Mouse (Mus musculus) gastrocnemius, postnatal 36 days (tissue): ENCODE results near the gene Hnf1a. TPM values are rescaled to one million over a fixed set of nuclear protein-coding genes. Genes with fewer than 3 reads are reported as not detected.

ENCODE experiments used
- DNase-seq, 2 experiments: peaks; one replicate each; pipeline ENCODE4 v3.0.0; 2022
- intact Hi-C: fragments of 180-260 bp; cut with DNase I; formaldehyde crosslinking; loops from one replicate; pipeline ENCODE4 v1.15.1; 2025
- long read RNA-seq, 2 experiments: library from polyadenylated mRNA; stranded (forward); transcript quantifications; one replicate each; pipeline ENCODE4 v2.0.0; 2021
- total RNA-seq, 2 experiments: library from RNA; stranded (reverse); gene quantifications; 2 replicates each; pipeline ENCODE4 v1.2.3; 2021

Gene Hnf1a
- total RNA-seq: not detected
- long read RNA-seq, experiment 1: 0 reads
- long read RNA-seq, experiment 2: 0 reads

DNA sequence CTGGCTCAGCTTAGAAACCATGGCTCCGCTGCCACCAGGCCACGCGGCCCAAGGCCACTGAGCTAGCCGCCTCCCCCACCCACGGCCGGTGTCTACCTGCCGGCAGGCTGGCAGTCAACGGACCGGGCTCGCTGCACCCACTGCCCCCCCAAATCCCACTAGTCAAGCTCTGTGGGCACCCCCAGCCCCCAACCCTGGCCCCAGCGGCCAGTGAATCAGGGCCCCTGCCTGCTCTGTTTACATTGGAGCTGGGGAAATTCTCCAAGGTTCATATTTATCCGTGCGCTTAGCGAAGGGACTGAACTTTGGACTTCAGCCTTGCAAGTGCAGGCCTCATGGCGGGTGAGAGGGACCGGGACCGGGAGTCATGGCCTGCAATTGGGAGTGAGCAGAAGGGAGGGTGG, at the start of gene Hnf1a:
TSS of gene Hnf1a (minus strand) at position 271 of the 404 bp plus-strand sequence.
- intact Hi-C loops: loop anchor here (10.0 kb wide), 1 partner anchor 264 kb away; the partner anchor contains the start of gene Pop5
- DNase-seq: no peak

DNA sequence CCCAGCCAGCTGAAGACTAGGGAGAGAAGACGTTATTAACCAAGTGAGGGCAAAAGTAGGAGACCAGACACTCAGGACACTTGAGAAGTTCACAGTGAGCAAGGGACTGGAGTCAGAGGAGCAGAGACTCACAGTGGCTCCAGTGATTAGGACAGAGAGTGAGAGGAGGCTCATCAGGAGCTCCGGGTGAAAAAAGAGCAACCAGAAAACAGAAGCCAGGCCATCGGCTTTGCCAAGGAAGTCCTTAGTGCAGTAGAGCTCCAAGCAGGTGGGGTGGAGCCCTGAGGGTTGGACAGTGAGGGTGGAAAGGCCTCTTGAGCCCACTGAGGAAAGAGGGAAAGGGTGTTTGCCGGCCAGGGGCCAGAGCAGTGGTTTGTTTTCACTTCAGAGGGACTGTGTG, 47.9 kb upstream of the Hnf1a start:
- intact Hi-C loops: no loop called here
- no peak for DNase-seq

DNA sequence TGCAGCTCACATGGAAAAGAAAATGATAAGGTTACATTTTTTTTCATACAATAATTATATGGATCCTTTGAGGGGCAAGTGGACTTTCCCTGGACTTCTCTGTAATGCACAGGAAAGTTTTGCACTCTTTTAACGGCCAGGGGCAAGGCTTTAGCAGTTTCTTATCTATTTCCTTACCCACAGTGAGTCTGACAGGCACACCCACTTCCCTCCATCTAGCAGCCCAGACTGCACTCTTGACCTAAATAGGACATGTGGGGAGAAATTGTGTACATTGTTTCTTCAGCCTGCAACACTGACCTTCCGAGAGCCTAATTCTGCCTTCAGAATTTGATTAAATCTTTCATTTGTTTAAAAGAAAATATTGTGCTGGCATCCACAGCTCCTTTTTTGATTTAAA, 47.4 kb upstream of the Hnf1a start:
- DNase-seq: no peak
- intact Hi-C loops: no loop called here

DNA sequence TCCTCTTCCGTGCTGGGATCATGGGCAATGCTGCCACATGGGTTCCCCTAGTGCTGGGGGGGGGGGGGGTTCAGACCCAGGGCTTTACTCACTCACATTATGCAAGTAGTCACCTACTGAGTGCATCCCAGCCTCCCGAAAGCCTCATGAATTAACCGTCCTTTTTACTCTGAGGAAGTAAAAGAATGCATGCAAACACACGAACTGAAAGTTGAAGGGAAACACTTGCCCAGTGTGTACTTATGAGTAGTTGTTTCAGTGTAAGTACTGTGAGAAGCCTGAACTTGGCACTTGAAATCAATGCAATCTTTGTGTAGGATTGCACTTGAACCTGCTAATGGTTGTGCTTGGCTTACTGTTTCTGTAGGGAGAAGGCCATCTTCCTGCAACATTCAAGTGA, 44.2 kb upstream of the Hnf1a start:
- DNase-seq: no peak
- intact Hi-C loops: no loop called here

DNA sequence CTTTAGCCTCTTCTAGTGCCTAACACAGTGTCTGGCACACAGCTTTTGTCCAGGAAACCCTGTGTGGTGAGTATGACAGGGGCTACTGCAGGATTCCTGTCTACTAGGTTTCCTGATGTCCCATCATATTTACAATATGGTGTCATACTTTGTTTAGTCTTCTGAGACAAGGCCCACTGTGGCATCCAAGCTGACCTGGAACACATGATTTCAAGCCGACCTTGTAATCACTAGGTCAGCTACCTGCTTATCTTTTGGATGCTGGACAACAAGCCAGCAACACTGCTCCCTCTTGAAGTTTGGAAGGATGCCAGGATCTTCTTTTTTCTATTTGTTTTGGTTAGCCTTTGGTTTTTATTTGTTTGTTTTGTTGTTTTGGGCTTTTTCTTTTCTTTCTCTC, 43.7 kb upstream of the Hnf1a start:
- no peak for DNase-seq
- intact Hi-C loops: no loop called here

DNA sequence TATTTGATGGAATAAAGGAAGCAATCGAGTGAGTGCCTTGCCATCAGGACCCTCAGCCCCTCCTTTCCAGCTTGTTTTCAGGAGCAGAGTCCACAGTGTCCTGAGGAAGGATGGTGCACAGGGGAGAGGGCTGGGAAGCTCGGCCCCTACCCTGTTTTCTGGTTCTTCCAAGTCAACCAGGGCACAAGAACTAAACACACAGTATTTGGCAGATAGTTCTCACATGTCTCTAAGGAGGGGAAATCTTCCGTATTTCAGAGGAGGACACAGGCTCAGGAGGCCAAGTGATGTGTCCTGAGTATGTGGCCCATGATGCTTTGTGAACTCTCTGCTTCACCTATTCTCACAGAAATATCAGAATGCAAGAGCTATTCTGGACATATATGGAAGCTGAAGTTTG, 42.5 kb upstream of the Hnf1a start:
- intact Hi-C loops: no loop called here
- no peak for DNase-seq

DNA sequence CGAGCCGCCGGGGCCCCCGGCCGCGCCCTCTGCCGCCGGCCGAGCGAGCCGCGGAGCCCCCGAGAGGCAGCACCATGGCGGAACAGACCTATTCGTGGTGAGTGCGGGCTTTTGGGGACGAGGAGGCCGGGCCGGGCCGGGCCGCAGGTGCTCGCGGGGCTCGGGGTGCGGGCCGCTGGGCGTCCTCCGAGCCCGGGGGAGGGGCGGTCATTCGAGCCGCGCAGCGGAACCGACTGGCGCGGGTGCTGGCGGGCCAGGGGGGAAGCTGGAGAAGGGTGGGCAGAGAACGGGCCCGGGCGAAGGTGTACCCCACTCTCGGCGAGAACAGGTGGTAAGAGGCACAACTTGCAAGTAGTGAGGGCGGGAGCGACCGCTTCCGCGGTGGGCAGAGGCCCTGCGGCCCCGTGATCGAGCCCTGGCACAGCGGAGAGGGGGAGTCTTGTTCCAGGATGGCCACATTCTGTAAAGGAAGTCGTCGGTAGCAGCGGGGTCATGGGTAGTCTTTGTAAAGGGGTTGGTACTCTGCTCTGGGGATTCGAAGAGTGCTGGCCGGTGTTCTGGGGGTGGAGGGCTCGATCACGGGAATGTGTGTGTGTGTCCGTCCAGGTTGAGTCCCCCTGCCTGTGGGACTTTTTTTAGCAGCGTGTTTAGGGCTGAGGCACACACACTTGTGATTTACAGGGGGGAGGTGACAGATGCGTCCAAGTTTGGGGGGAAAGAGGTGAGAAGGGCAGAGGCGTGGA, 40.8 kb upstream of the Hnf1a start:
- intact Hi-C loops: no loop called here
- peak; percentile 52 to 61 for DNase-seq

DNA sequence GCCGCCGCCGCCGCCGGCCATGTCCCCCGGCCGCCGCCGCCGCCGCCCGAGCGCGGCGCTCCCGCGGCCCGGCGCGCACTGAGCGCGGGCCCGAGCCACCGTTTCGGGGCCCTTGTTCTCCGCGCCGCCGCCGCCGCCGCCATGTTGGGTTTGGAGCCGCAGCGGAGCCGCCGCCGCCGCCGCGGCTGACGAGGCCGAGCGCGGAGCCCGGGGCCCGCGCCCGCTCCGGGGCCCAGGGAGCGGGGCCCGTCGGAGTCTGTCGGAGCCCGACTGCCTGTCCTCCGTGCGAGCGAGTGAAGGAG, 40.3 kb upstream of the Hnf1a start:
- DNase-seq: no peak
- intact Hi-C loops: no loop called here

DNA sequence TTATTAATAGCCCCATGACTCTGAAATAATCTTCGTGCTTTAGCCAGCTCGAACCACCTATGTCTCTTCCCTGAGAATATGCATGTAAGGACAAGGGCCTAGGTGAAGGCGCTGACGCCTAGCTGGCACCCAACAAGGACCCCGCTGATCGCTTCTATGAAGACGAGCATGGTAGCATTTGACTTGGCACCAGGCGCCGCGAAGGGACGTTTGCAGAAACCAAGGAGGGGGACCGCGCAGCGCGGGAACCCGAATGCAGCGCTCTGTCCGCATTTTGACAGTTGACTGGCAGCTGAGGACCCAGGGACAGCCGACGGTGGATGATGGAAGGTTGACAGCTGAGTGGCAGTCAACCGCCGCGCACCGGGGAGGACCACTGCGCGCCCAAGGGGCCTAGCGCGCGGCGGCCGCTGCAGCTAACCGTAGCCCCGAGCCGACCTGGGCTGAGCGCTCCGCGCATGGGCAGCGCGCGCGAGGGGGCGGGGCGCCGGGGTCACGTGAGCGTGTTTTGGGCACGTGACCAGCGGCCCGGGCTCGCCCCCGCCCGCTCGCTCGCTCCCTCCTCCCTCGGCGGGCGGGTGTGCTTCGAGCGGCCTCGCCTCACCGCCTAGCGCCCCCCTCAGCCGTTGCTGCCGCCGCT, 39.8 kb upstream of the Hnf1a start, which contains the start of gene Sppl3:
TSS of gene Sppl3 (plus strand) at position 561 of the 640 bp plus-strand sequence.
- DNase-seq: peak; percentile 89
- intact Hi-C loops: no loop called here

DNA sequence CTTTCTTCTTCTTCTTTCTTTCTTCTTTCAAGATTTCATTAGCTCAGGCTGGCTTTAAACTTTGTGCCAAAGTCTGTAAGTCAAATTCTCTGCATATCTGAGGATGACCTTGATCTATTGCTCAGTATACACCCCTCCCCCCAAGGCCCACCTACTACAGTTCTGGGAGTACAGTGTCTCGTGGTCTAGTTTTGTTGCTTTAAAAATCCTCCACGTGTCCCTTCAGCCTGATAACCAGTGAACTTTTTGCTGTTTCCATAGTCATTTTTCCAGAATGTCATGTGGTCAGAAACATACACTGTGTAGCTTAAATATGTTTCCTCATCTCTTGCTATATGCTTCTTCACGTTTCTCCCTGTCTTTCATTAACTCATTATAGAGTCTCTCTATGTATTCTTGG, 39.1 kb upstream of the Hnf1a start:
- intact Hi-C loops: no loop called here
- DNase-seq: no peak

DNA sequence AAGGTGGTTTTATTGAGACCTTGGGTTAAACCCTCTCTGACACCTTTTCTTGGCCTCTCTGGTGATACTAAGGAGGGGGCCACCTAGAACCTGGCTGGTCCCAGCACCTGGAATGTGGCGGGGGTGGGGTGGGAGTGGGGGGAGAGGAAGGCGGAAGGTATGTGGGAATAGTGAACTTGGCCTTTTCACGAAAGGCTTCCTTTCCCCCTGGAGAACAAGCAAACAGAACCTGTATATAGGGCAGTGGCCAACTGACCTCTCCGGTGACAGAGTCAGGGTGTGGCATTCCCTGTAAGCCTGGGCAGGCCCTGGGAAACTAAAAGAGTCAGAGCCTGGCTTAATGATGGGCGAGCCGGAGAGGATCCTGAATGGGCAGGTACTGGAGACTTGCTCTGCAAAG, 38.2 kb upstream of the Hnf1a start:
- intact Hi-C loops: no loop called here
- no peak for DNase-seq

DNA sequence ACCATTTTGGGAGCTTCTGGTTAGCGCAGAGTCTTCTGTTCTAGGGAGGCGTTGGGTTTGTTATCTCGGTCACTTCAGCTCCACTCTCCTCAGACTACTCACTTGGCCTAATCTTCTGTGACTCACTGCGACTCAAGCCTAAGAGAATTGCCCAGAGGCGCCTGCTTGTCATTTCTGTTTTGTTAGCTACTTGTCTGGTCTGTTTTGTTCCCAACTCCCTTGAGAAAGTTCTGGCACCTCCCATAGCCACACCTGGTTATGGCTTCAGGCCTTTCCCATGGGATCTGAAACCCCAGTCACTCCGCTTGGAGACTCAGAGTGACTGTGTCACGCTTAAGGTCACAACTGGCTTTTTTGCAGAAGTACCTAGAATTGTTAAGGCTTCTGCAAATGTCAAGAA, 37.4 kb upstream of the Hnf1a start:
- intact Hi-C loops: no loop called here
- no peak for DNase-seq

DNA sequence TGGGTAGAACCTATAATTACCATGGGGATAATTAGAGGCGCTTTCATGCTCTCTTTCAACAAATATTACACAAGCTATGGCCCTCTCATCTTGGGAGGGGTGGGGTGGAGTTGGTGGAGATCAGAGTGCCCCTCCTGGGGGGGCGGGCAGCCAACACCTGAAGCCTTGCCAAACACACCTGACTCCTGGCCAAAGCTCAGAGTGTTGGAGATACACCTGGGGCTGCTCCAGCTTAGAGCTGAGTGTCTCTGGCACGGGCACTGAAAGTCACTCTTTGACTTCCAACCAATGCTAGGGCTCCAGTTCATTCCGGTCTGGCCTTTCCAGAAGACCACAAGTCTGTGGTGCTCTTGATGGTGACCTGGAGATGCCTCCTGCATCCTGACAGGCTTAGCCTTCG, 36.9 kb upstream of the Hnf1a start:
- intact Hi-C loops: no loop called here
- no peak for DNase-seq

DNA sequence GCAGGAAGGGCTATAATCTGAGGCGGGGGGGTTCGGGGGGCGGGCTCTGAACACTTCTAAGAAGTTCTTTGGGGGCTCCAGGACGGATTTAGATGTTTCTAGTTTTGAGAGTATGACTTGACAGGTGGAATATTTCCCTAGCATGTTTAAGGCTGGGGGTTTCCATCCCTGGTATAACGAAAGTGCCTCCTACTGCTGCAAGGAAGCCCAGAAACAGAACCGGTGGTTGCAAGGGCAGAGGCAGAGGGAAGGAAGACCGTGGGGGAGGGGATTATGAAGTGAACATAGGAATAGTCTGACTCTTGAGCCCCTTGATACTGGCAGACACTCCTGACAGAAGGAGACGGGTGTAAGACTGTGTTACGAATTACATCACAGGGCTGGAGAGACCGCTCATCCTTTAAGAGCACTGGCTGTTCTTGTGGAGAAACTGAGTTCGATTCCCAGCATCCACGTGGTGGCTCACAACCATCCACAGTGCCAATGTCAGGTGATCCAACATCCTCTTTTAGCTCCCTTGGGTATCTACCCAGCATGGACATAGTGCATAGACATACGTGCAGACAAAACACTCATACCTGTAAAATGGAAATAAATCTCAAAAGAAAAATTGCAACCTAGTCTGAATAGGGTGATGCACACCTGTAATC, 32.5 kb upstream of the Hnf1a start:
- intact Hi-C loops: no loop called here
- no peak for DNase-seq

DNA sequence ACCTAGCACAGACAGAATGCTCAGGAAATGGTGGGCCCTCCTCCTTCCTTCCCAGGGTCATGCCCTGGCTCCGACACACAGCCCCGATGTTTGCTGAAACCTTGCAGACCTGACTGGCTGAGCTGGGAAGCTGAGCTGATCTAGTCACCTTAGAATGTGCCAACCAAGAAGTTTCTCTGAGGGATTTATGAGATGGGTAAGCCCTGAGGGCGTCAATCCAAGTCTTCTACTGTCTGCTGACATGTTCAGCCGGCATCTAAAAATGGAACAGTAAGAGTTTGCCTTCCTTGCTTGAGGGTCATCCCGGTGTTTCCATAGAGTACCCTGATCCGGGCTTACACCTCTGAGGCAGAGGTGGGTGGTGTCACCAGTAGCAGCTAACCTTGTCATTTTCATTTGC, 31.9 kb upstream of the Hnf1a start:
- intact Hi-C loops: no loop called here
- DNase-seq: no peak

DNA sequence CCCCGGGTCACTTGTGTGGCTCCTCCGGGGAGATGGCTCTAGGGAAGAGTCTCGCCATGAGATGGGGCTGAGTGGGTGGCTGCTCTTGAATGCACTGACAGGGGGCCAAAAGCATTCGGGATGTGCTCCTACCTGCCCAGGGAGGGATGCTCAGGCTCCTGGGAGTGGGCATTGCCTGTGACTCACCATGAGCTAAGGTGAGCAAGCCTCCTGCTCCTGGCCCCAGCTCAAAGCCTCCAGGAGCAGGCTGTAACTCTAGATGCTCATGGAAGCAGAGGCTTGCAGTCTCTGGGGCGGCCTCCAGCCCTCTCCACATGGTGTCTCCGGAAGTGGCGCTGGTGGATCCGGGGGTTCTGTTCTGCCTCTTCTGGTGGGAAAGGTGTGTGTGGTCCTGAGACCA, 30.6 kb upstream of the Hnf1a start:
- intact Hi-C loops: no loop called here
- DNase-seq: no peak

DNA sequence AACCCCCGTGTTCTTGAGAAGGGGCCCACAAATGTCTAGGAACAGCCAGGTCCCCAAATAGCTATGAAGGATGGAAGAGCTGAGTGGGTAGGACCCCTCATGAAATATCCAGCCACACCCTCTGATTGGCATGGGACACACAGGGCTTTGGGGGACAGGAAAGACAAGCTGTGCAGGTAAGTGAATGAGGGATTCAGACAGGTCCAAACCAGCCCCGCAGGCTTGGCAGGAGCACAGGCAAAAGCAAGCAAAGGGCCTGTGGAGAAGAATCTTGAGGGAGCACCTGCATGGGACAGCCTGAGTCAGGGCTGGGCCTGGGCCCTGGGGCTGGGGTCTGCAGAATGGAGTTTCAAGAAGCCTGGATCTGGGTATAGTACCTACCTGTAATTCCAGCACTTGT, 29.6 kb upstream of the Hnf1a start:
- DNase-seq: no peak
- intact Hi-C loops: no loop called here

DNA sequence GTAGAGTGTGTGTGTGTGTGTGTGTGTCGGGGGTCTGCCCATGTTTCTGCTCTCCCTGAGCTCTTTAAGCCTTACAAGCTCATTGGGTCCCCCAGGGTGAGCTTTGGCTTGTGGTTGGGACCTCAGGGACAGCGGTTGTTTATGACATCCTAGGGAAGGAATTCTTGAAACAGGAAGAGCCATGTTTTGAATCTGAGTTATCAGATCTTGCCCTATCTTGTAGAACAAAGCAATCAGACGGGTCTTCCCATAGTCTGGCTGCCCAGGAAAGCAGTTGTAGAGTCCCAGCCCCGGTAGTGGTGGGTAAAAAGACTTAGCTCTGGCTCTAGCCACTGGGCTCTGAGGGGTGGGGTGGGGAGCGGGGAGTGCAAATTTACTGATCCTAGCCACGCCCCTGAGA, 26.4 kb upstream of the Hnf1a start:
- no peak for DNase-seq
- intact Hi-C loops: no loop called here

DNA sequence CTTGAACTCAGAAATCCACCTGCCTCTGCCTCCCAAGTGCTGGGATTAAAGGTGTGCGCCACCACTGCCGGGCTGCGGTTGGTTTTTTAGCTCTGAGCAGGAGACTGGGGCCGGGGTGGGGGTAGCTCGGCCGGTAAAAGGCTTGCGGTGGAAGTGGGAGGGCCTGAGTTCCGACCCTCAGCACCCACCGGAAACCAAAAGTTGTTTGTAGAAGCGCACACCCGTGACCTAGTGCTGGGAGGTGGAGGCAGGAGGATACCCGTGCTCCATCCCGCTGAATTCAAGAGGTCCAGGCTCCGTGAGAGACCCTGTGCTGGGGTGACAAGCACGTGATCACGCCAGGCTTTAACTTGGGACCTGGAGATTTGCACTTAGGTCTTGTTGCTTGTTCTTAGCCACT, 25.6 kb upstream of the Hnf1a start:
- intact Hi-C loops: no loop called here
- DNase-seq: no peak

DNA sequence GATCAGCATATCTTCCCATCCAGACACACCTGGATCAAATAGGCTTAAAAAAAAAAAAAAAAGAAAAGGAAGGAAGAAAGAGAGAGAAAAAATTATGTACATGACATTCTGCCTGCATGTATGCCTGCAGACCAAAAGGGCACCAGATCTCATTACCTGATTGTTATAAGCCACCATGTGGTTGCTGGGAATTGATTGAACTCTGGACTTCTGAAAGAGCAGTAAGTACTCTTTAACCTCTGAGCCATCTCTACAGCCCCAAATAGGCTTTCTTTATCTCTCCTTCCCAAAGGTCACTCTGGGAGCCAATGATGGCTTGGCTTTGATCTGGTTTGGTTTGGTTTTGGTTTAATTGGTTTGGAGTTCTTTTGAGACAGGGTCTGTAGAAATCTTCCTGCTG, 14.2 kb upstream of the Hnf1a start:
- intact Hi-C loops: no loop called here
- no peak for DNase-seq

DNA sequence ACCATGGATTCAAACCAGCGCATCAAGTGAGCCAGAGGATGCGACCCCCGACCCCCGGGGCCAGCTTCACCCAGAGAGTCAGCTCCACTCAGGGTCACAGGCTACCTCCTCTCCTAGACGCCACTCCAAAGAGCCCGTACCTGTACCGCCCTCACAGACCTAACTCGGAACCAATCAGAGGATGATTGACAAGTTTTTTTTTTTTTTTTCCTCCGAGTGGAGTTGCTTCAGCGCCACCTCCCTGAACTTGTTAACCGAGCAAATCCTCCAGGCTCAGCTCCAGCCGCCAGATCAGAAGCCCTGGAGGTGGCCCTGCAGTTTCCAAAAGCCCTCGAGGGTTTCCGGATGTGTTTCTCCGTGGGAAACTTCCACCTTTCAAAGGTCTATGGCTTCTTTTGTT, 11.1 kb upstream of the Hnf1a start:
- DNase-seq: no peak
- intact Hi-C loops: no loop called here
